7 mouse cellular contexts compared by ENCODE assay signal in genomic region chr11:4637534-4638234, GRCm38 (mm10). TPM values are rescaled to one million over a fixed set of nuclear protein-coding genes. Genes with fewer than 3 reads are reported as not detected.
A peak's percentile ranks its signal among the peaks of the same experiment; 100 is the strongest.
DNase-seq lines count a peak whose midpoint lies in the region; ATAC-seq lines count a peak whose summit lies in the region.

Ascc2 (plus strand) TSS chr11:4637747.

- H3K9ac ChIP-seq in embryonic facial prominence, embryonic 11.5 days (replicated peaks; ENCODE audit: low read length): peak within 1 kb of the TSS; percentile 80
- peak within 1 kb of the TSS; percentile 63 for H3K9ac ChIP-seq in limb, embryonic 11.5 days (ENCODE audit: low read length)
- peak within 1 kb of the TSS; percentile 60 for H3K9ac ChIP-seq in midbrain, embryonic 14.5 days (replicated peaks; ENCODE audit: low read length)

- H3K27ac ChIP-seq in embryonic facial prominence, embryonic 11.5 days (replicated peaks; ENCODE audit: low read depth, low read length): no peak within 1 kb of the TSS; the same call in 1 of the 2 replicates
- no peak within 1 kb of the TSS; the same call in 1 of the 2 replicates for H3K27ac ChIP-seq in limb, embryonic 11.5 days (replicated peaks; ENCODE audit: low read depth, low read length)
- H3K27ac ChIP-seq in midbrain, embryonic 14.5 days (replicated peaks; ENCODE audit: low read depth, low read length): peak within 1 kb of the TSS; percentile 67

- 1% methylated on average over 34 of the region's 35 CpGs for WGBS in embryonic facial prominence, embryonic 11.5 days
- under 1% methylated on average over 35 of the region's 35 CpGs for WGBS in limb, embryonic 11.5 days
- under 1% methylated on average over 35 of the region's 35 CpGs for WGBS in midbrain, embryonic 14.5 days

- H3K27me3 ChIP-seq in embryonic facial prominence, embryonic 11.5 days (ENCODE audit: control insufficient read depth, insufficient read depth, low read length): no peaks in the 10 kb centered on the region
- no peaks in the 10 kb centered on the region for H3K27me3 ChIP-seq in limb, embryonic 11.5 days (ENCODE audit: control insufficient read depth, insufficient read depth, low read length)
- H3K27me3 ChIP-seq in midbrain, embryonic 14.5 days (ENCODE audit: control insufficient read depth, insufficient read depth, low read length): no peaks in the 10 kb centered on the region

- H3K4me3 ChIP-seq in embryonic facial prominence, embryonic 11.5 days (ENCODE audit: low read depth, low read length): peak within 1 kb of the TSS; percentile 82
- peak within 1 kb of the TSS; percentile 74 for H3K4me3 ChIP-seq in limb, embryonic 11.5 days (ENCODE audit: low read depth, low read length)
- H3K4me3 ChIP-seq in midbrain, embryonic 14.5 days (replicated peaks; ENCODE audit: low read depth, low read length): peak within 1 kb of the TSS; percentile 81

- no peaks in the 10 kb centered on the region for H3K9me3 ChIP-seq in embryonic facial prominence, embryonic 11.5 days (replicated peaks; ENCODE audit: control insufficient read depth, low read length)
- no peaks in the 10 kb centered on the region for H3K9me3 ChIP-seq in limb, embryonic 11.5 days (ENCODE audit: control insufficient read depth, low read length)
- H3K9me3 ChIP-seq in midbrain, embryonic 14.5 days (ENCODE audit: control insufficient read depth, low read length): no peaks in the 10 kb centered on the region

- H3K4me2 ChIP-seq in embryonic facial prominence, embryonic 11.5 days (ENCODE audit: low read depth, low read length): peak within 1 kb of the TSS; percentile 54
- peak within 1 kb of the TSS; percentile 74 for H3K4me2 ChIP-seq in limb, embryonic 11.5 days (ENCODE audit: low read depth, severe bottlenecking)
- H3K4me2 ChIP-seq in midbrain, embryonic 14.5 days (ENCODE audit: low read length): peak within 1 kb of the TSS; percentile 72

- no peaks in the 10 kb centered on the region for H3K4me1 ChIP-seq in embryonic facial prominence, embryonic 11.5 days (ENCODE audit: control insufficient read depth, insufficient read depth, low read length)
- H3K4me1 ChIP-seq in limb, embryonic 11.5 days (ENCODE audit: control insufficient read depth, insufficient read depth, low read length): no peaks in the 10 kb centered on the region; the same call in 1 of the 2 replicates
- H3K4me1 ChIP-seq in midbrain, embryonic 14.5 days (ENCODE audit: control insufficient read depth, insufficient read depth, low read length): peaks cover 19% of the 10 kb centered on the region

- DNase-seq in adrenal gland, postnatal 14 days: peak; percentile 99
- DNase-seq in embryonic facial prominence, embryonic 11.5 days (ENCODE audit: low spot score): peak; percentile 96
- peak; percentile 99 for DNase-seq in heart, adult 11 months
- peak; percentile 99 for DNase-seq in kidney, adult 18-20 months
- DNase-seq in limb, embryonic 11.5 days (ENCODE audit: low spot score): peak; percentile 99
- peak; percentile 89 for DNase-seq in midbrain, embryonic 14.5 days
- peak; percentile 86 to 95 for DNase-seq in spleen, adult 18-20 months

- no peaks in the 10 kb centered on the region for H3K36me3 ChIP-seq in embryonic facial prominence, embryonic 11.5 days (replicated peaks; ENCODE audit: control insufficient read depth, insufficient read depth, low read depth, low read length)
- no peaks in the 10 kb centered on the region; the same call in 1 of the 2 replicates for H3K36me3 ChIP-seq in limb, embryonic 11.5 days (ENCODE audit: control insufficient read depth, insufficient read depth, low read length)
- H3K36me3 ChIP-seq in midbrain, embryonic 14.5 days (ENCODE audit: control insufficient read depth, insufficient read depth, low read length): peaks cover 11% of the 10 kb centered on the region; the same call in 1 of the 2 replicates

- peak; percentile 89 for ATAC-seq in embryonic facial prominence, embryonic 11.5 days (replicated peaks; ENCODE audit: insufficient number of reproducible peaks, low FRiP score, low TSS enrichment, low read depth)
- ATAC-seq in limb, embryonic 11.5 days (ENCODE audit: insufficient number of reproducible peaks, low FRiP score, low TSS enrichment, low read depth): peak; percentile 91
- peak; percentile 82 for ATAC-seq in midbrain, embryonic 14.5 days (ENCODE audit: low FRiP score, low TSS enrichment)

RNA-seq across cellular contexts. Expression of gene Ascc2, which starts in this region (rescaled TPM):
- 31.3 and 36.4 TPM in 2 replicates for total RNA-seq in adrenal gland, postnatal 14 days (2021)
- polyA plus RNA-seq in embryonic facial prominence, embryonic 11.5 days (2014; fragmentation: Nextera tagmentation; extraction: Ambion mirVana): 36.6 and 37.0 TPM in 2 replicates
- 39.5 and 40.6 TPM in 2 replicates for polyA plus RNA-seq in limb, embryonic 11.5 days (2014; fragmentation: Nextera tagmentation; extraction: Ambion mirVana)
- polyA plus RNA-seq in midbrain, embryonic 14.5 days (2014; fragmentation: Nextera tagmentation; extraction: Ambion mirVana): 15.4 and 21.7 TPM in 2 replicates
